Mouse (Mus musculus) brown adipose tissue, adult 24 weeks (tissue): Measurements from ENCODE around the gene Mllt3. TPM values are rescaled to one million over a fixed set of nuclear protein-coding genes. Genes with fewer than 3 reads are reported as not detected.

Experiments
- H3K27ac ChIP-seq: fragments of 200-500 bp; replicated peaks from 2 replicates; pipeline ENCODE4 v1.5.1; 2012; ENCODE audit warnings: low read depth, mild to moderate bottlenecking, low read length
- H3K4me1 ChIP-seq: fragments of 200-500 bp; 2 replicates; pipeline ENCODE4 v1.6.1; 2012; ENCODE audit warnings: low read length, mixed read lengths; ENCODE audit not compliant: control insufficient read depth, insufficient read depth, insufficient read length
- H3K4me3 ChIP-seq: fragments of 200-500 bp; 2 replicates; pipeline ENCODE4 v1.5.1; 2012; ENCODE audit warnings: low read depth, mild to moderate bottlenecking, low read length, moderate library complexity; ENCODE audit not compliant: insufficient read depth
- polyA plus RNA-seq: library from polyadenylated mRNA; stranded (reverse); fragments of >200 nt; gene quantifications from 2 replicates; pipeline ENCODE4 v1.2.4, GENCODE M21; 2012; ENCODE audit not compliant: missing spikeins, insufficient read depth, insufficient read length

Gene Mllt3
- polyA plus RNA-seq, 1 experiment, result 14.9 TPM

DNA sequence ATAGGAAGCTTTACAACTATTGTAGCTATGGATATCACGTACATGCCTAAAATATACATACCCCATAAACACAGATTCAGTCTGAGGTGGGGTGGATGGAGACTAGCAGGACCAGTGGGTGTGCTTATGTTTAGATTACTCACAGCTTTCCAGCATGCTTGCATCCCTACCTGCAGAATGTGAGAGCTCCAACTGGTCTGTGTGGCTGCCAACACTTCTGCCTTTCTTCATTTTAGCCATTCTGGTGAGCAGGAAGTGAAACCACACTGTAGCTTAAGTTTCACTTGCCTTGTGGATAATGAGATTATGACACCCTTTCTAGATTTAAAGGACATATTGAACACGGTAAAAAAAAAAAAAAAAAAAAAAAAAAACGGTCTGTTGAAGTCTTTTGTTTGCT lies 88.8 kb downstream of the Mllt3 start:
- no peak overlapping the region for H3K4me3 ChIP-seq
- H3K27ac ChIP-seq, result no peak overlapping the region
- no peaks in the 10 kb centered on the region for H3K4me1 ChIP-seq

DNA sequence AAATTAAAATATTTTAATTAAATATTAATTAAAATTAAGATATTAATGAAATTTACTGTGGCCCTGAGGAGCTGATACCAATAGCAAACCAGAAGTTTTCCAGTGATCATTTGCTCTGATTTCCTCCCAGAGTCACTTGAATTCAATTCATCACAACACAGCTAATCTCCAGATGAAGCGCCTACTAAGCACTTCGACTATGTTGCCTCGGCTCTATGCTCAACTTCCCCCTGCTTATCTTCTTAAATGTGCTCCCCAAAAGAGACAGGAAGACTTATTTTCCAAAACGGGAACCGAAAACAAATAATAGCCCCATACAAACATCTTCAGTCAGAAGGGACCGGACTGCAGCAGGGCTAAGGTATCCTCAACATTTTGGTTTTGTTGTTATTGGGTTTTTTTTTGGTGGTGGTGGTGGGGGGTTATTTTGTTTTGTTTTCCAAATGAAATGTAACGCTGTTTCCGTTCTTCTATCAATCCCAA lies 90.2 kb downstream of the Mllt3 start:
- no peak overlapping the region for H3K27ac ChIP-seq
- no peak overlapping the region for H3K4me3 ChIP-seq
- H3K4me1 ChIP-seq, result no peaks in the 10 kb centered on the region

DNA sequence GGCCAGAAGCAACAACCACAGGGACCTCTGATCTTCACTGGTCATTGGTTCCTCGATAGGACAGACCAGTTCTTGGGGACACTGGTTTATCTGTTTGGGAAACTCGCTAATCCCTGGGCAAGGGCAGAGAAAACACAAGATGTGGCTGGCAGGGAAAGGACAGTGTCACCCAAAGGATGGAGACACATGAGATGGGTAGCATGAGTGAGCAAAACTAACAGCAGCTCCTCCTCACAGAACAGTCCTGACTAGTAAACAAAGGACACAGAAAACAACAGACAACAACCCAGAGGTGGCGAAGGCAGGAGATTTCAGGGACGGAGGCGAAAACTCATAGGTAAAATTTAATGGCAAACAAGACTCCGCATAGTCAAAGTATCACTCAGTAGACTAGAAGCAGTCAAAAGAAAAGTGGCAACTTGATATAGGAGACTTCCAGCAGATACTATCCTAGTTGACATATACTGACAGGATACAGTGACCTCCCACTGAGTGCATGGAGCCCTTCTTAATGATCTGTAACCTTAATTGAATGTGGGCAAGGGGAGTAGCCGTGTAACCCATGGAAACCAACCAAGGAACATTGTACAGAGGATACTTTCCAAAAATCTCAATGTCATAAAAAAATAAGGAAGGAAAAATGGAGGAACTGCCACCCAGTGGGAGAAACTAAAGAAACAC lies 93.5 kb downstream of the Mllt3 start:
- no peak overlapping the region for H3K27ac ChIP-seq
- peaks cover 6% of the 10 kb centered on the region for H3K4me1 ChIP-seq
- no peak overlapping the region for H3K4me3 ChIP-seq

DNA sequence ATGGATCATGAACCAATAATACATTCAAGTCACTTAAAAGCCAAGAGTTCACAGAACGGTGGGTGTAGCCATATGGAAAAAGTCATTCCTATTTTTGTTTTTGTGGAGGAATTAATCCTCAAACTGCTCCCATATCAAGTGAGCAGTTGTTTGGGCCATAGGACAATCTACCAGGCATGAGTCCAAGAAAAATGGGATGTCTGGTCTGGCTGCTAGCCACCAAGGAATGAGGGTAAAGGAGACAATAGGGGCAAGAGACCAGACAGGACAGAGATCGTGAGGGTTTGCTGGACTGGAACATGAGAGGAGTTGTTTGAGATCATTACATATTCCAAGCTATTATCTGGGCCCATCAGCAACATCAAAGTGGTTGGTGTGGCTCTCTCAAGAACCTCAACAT lies 96.8 kb downstream of the Mllt3 start:
- Histone ChIP-seq H3K27ac (no peak overlapping the region), H3K4me3 (no peak overlapping the region), H3K4me1 (peaks cover 8% of the 10 kb centered on the region)

DNA sequence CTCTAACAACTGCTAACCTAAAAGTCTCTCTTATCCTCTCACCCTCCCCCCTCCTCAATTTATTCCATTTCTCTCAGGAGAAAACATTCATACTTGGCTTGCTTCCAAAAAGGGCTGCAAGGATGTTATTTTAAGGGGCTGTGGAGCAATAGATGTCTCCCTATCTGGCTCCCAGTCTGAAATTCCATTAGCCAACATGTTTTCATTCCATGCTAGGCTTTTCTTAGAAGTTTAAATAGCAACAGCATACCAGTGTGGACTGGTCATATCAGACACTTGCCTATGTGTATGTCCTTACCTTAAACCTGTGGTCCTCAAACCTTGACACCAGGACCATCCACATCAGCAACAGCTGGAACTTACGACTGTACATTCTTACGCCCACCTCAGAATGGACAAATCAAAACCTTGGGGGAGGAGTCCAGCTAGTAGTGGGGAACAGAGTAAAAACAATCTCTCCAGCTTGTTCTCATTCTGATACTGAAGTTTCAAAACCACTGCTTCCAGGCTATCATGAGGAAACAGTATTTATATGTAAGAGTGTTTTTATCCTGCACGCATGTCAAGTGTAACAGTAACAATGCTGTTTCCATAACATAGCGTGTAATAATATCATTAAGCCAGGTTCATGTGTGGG lies 99.3 kb downstream of the Mllt3 start:
- H3K4me3 ChIP-seq, result no peak overlapping the region
- H3K4me1 ChIP-seq, result peaks cover 8% of the 10 kb centered on the region
- no peak overlapping the region for H3K27ac ChIP-seq

DNA sequence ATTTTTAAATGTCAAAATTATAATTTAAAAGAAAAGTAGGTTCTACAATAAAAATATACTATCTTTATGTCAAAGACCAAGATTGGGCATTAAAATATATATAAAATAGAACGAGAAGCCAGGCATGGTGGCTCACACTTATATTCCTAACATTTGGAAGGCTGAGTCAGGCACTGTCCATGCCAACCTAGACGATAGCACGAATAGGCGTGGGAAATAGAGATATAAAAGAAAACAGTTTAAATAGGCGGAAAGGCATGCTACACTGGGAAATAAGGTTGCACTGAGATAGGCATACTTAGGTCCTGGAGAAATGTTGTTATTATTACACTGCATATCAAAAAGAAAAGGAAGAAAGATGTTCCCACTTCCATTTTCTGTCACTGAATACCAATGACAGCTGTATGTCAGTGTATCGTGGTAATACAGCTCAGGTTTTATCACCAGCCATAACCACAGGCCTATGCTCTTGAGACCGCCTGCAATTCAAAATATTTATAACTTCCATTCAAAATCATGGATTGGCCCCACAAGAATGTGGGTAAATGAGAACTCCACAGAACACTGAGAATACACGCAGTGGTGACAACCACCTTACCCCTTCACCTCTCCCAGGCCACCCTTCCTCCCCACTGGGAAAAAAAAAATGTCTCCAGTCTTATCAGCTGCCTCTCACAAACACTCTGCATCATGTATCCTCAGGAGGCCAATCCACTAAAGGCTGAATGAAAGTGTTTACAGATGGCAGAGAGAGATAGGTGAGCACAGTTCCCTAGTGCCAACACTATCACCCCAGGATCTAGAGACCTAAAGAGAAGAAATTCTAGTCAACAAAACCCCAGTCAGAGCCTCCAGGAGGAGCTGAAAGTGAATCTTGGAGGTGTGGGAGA lies 102.6 kb downstream of the Mllt3 start:
- peaks cover 6% of the 10 kb centered on the region for H3K4me1 ChIP-seq
- no peak overlapping the region for H3K27ac ChIP-seq
- H3K4me3 ChIP-seq, result no peak overlapping the region

DNA sequence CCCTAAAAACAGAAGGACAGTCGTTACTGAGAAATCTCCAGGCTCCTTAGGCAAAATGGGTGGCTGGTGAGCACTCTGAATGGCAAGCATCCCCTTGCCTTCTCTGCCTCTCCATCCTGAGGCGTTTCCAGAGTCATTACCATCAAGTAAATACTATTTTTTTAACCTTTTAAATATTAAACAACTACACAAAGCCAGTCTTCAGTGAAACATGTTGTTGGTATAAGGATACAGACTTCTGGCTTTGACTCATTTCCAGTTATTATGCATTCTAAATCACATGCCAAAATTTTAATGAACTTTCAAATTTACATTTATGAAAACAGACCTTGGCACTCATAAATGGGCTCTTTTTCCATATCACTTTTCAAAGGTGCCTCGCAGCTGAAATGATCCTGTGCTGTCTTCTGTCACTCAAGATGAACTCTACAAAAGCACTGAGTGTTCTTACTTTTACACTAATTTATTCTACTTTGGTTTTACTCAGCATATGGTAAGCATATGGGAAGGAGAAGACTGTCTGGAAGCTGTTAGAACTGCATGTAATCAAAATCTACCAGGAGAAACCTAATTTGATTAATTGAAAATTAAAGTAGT lies 104.5 kb downstream of the Mllt3 start:
- Histone ChIP-seq H3K4me1 (no peaks in the 10 kb centered on the region), H3K27ac (no peak overlapping the region), H3K4me3 (no peak overlapping the region)

DNA sequence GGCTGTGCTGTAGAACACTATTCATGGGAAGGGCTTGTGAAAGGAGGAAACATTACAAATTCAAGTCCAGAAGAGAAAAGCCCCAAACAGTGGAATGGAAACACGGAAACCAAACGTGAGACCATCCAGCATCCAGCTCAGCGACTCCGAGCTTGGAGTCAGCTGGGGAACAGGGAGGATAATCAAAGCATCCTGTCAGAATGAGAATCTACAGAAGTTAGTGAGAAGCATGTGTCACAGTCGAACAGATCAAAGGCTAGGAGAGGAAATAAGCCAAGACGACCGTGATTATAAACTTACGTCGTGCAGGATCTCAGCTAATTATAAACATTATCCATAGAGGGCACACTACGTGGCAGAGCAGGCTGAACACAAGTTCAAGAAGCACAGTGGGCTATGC lies 105.8 kb downstream of the Mllt3 start:
- Histone ChIP-seq H3K27ac (no peak overlapping the region), H3K4me1 (no peaks in the 10 kb centered on the region)

DNA sequence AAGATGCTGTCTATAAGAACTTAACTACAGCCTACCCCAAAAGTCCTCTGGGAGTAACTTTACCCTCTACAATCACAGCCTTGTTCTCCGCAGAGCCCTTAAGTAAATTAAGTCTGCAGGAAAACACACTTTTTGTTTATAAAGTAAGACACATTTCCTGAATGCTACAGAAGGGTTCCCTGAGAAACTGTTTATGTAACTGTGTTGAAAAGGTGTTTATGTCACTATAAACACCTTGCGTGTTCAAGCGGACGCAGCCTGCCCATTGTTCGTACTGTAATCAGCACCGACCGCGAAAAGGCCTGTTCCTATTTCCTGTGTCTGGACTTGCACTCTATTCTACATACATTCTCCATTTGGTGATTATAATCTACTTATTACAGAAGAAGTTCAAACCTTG lies 112.5 kb downstream of the Mllt3 start:
- H3K27ac ChIP-seq, result no peak overlapping the region
- H3K4me1 ChIP-seq, result no peaks in the 10 kb centered on the region
- no peak overlapping the region for H3K4me3 ChIP-seq

More for the DNA sequence above, 105.8 kb downstream of the Mllt3 start:
- H3K4me3 ChIP-seq, result no peak overlapping the region

DNA sequence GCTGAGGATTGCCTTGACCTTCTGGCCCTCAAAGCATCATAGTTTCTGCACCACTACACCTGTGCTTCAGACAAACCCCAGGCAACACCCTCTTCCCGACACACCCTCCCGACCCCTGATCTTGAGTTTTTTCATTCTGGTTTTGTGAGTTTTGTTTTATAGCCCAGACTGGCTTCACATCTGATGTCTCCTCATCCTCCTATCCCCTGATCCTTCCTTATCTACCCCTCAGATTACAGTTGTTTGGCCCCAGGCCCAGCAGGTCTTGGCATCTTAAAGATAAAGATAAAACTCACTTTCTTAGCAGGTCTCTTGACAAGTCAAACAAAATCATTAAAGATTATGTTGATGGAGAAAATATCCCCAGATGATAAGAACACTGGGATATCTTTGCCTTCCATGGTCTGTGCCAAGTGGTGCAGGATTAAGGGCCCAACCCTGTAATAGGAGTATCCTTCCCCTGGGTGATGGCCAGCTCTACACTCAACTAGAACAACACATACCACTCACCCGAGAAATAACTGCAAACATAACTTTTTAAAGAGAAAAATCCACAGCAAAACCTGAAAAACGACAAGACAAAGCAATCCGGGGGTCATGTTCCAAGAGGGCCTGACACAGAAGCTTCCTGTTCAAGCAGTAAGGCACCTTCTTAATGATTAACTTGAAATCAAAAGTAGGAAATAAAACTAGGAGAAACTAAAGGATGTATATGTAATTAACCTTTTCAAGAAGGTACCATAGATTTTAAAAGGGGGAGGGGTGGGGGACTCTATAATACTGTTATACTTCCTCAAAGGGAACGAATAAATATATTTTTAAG lies 121.8 kb downstream of the Mllt3 start:
- Histone ChIP-seq H3K4me1 (peaks cover 6% of the 10 kb centered on the region; the same call in 1 of the 2 replicates), H3K4me3 (no peak overlapping the region), H3K27ac (no peak overlapping the region)

DNA sequence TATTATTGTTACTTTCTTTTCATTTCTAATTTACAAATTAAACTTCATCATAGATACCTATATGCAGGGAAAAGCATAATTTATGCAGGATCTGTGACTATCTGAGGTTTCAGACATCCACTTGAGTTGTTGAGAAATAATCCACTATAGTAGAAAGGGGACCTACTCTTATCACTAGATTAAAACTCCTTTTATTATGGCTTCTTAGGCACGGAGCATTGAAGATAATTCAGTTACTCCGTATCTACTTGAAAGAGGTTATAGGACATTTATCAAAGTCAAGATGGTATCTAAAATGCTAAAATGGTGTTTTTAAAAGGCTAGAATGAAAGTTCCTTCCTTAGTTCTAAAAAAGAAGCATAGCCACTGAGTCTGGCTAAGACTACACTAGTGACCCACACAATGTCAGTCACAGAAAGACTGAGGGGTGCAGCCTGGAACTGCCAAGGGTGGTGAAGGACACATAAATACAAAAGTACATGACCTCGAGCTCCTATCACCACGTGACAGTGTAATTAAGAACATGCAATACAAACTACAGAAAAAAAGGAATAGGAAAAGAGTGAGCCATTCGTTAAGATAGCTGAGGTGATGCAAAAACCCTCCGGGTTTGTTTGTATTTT lies 127.9 kb downstream of the Mllt3 start:
- Histone ChIP-seq H3K27ac (no peak overlapping the region), H3K4me1 (no peaks in the 10 kb centered on the region), H3K4me3 (no peak overlapping the region)

DNA sequence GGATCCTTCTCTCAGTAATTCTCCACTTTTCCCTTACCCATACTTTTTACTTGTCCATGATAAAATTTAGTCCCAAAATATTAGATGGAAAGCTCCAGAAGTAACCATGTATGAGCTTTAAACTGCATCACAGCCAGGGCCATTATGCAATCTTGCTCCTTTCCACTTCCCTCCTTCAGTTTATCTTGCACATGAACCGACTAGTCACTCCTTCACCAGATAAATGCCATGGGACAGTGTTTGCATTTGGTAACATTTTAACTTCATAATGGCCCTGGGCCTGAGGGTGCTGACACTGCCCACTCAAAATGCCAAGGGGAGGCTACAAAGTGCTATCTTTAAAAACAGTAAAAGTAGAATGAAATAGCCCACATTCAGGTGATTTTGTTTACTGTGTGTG lies 128.4 kb downstream of the Mllt3 start:
- H3K27ac ChIP-seq, result no peak overlapping the region
- no peak overlapping the region for H3K4me3 ChIP-seq
- H3K4me1 ChIP-seq, result no peaks in the 10 kb centered on the region

DNA sequence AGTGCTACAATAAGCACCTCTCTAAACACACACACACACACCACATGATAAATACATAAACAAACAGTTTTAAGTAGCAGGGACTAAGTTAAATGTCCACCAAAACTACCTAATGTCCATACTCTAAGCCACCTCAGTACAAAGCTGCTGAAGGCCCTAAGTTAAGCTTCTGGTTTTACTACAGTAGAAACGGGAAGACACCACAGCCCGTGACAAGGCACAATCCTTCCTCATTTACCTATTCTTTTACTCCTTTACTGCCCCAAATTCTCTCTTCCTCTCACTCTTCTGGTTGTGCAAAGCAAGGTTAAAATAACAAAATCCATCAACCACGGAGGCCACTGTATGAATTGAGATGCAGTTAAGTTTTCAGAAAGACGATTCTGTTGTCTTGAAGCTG lies 130.6 kb downstream of the Mllt3 start:
- H3K4me1 ChIP-seq, result no peaks in the 10 kb centered on the region
- no peak overlapping the region for H3K27ac ChIP-seq
- no peak overlapping the region for H3K4me3 ChIP-seq

DNA sequence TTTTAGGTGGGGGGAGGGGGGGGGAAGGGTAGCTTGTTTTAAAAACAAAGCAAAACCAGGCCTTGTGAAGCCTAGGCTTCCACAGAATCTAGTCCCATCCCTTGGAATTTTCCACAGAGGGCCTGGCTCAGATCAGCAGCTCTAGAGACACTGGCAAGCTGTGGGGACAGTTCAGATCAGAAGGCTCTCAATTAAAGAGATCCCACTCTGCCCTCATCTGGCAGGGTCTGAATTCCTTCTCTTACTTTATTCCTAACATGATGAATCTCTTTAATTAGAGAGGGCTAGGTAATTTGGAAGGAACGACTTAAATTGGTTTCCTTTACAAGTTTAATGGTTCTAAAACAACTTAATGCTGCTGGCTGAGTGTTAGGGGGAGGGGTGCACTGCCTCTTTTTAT lies 132.0 kb downstream of the Mllt3 start:
- Histone ChIP-seq H3K4me1 (no peaks in the 10 kb centered on the region), H3K4me3 (no peak overlapping the region), H3K27ac (no peak overlapping the region)
